Mouse (Mus musculus) embryonic fibroblast, embryonic 13.5 days (primary cell): ENCODE data around the gene Hist1h3d.

ENCODE experiments used
- CTCF ChIP-seq: IDR thresholded peaks from 2 replicates; pipeline ENCODE4 v1.5.1; 2011; ENCODE audit warnings: mild to moderate bottlenecking, control low read depth, low read length, moderate library complexity, borderline replicate concordance; ENCODE audit not compliant: insufficient read depth
- POLR2A ChIP-seq: IDR thresholded peaks from 2 replicates; pipeline ENCODE4 v1.6.1; 2011; ENCODE audit warnings: low read depth, mild to moderate bottlenecking, control low read depth, low read length, moderate library complexity

DNA sequence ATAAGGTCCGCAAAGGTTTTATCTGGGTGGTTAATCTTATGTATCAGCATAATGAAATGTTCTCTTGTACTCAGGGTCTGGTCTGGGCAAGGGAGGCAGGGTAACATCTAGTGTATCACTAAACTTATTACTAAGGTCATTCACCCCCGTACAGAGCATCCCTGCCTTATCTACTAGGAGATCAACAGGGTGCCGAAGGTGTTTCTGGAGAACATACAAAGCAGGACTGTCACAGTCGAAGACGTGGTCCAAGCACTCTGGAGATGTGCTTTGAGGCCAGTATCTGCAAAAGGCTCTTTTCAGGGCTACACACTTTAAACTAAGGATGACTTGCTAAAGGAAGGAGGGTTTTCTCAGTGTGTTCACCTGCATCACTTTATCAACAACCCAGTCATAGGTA is 28.9 kb upstream of the Hist1h3d start:
- TF ChIP-seq POLR2A (no peak), CTCF (no peak)
